Mouse (Mus musculus): ENCODE measurements around the gene I830077J02Rik.
"Not testable (repeated sequence)": the region's sequence is repeated elsewhere in the genome, so short reads cannot be mapped to it uniquely, and the experiment has no call there.

The I830077J02Rik gene

GRCm38 (mm10) chr3:105932240-105933071 lies at the start of gene I830077J02Rik:
I830077J02Rik (minus strand) TSS chr3:105932664.
- no peak for DNase-seq

- no peak for DNase-seq
These were observed 41.7 kb upstream of the I830077J02Rik start for GRCm38 (mm10) chr3:105974174-105974573.

- DNase-seq = no peak
These were observed 40.9 kb upstream of the I830077J02Rik start, which contains the start of gene Ovgp1 for GRCm38 (mm10) chr3:105973411-105973810. Ovgp1 (plus strand) TSS chr3:105973711.

- no peak for DNase-seq
These were observed 39.5 kb upstream of the I830077J02Rik start for GRCm38 (mm10) chr3:105971831-105972446.

GRCm38 (mm10) chr3:105960700-105961099 lies 28.2 kb upstream of the I830077J02Rik start:
- DNase-seq = no peak

GRCm38 (mm10) chr3:105959999-105960398 lies 27.5 kb upstream of the I830077J02Rik start, which contains the start of gene Atp5f1:
Atp5f1 (minus strand) TSS chr3:105960099.
- no peak for DNase-seq

GRCm38 (mm10) chr3:105959585-105959984 lies 27.1 kb upstream of the I830077J02Rik start:
- no peak for DNase-seq

GRCm38 (mm10) chr3:105958974-105959580 lies 26.6 kb upstream of the I830077J02Rik start, which contains the start of gene Wdr77:
Wdr77 (plus strand) TSS chr3:105959369.
- peak; percentile 93 for DNase-seq

- DNase-seq = no peak
These were observed 25.7 kb upstream of the I830077J02Rik start for GRCm38 (mm10) chr3:105958204-105958603.

- no peak for DNase-seq
These were observed 24.8 kb upstream of the I830077J02Rik start for GRCm38 (mm10) chr3:105957235-105957634.

GRCm38 (mm10) chr3:105951348-105951747 lies 18.9 kb upstream of the I830077J02Rik start:
- no peak for DNase-seq

- no peak for DNase-seq
These were observed 3.6 kb upstream of the I830077J02Rik start for GRCm38 (mm10) chr3:105936111-105936510.

GRCm38 (mm10) chr3:105935033-105935432 lies 2.6 kb upstream of the I830077J02Rik start:
- peak; percentile 5 for DNase-seq

- DNase-seq = no peak
These were observed 1.5 kb upstream of the I830077J02Rik start for GRCm38 (mm10) chr3:105933926-105934325.

- no peak for DNase-seq
These were observed 1.4 kb downstream of the I830077J02Rik start for GRCm38 (mm10) chr3:105931095-105931494.

GRCm38 (mm10) chr3:105929821-105930220 lies 2.6 kb downstream of the I830077J02Rik start:
- no peak for DNase-seq

- DNase-seq = no peak
These were observed 3.7 kb downstream of the I830077J02Rik start for GRCm38 (mm10) chr3:105928781-105929180.

- no peak for DNase-seq
These were observed 4.3 kb downstream of the I830077J02Rik start for GRCm38 (mm10) chr3:105928195-105928569.

- DNase-seq = no peak
These were observed 4.8 kb downstream of the I830077J02Rik start for GRCm38 (mm10) chr3:105927561-105928194.

- DNase-seq = no peak
These were observed 7.8 kb downstream of the I830077J02Rik start for GRCm38 (mm10) chr3:105924616-105925015.

- DNase-seq = no peak
These were observed 10.5 kb downstream of the I830077J02Rik start for GRCm38 (mm10) chr3:105921959-105922358.

- DNase-seq = not testable (repeated sequence)
These were observed 11.7 kb downstream of the I830077J02Rik start for GRCm38 (mm10) chr3:105920743-105921142.

GRCm38 (mm10) chr3:105918355-105918745 lies 14.1 kb downstream of the I830077J02Rik start:
- DNase-seq = no peak

Measured in cerebellum, adult 11 months (tissue).